ENCODE assay signal across 8 mouse cellular contexts in genomic region chr9:45905196-45905595, GRCm38 (mm10). TPM values are rescaled to one million over a fixed set of nuclear protein-coding genes. Genes with fewer than 3 reads are reported as not detected.
DNase-seq lines count a peak whose midpoint lies in the region; ATAC-seq and TF ChIP-seq lines count a peak whose summit lies in the region.

No protein-coding gene starts in this region.

- peaks cover 8% of the 10 kb centered on the region; the same call in 1 of the 2 replicates for H3K36me3 ChIP-seq in neural tube, embryonic 11.5 days (ENCODE audit: control insufficient read depth, insufficient read depth, low read length)
- H3K36me3 ChIP-seq in liver, embryonic 12.5 days, result peaks cover 44% of the 10 kb centered on the region
- peaks cover 4% of the 10 kb centered on the region; the same call in 1 of the 2 replicates for H3K36me3 ChIP-seq in stomach, postnatal 0 days (ENCODE audit: control insufficient read depth, insufficient read depth, low read length)

- peak overlapping the region; percentile 99 for H3K27ac ChIP-seq in gastrocnemius, adult 2 months
- no peak overlapping the region; the same call in 1 of the 2 replicates for H3K27ac ChIP-seq in neural tube, embryonic 11.5 days (ENCODE audit: low read depth, low read length)
- H3K27ac ChIP-seq in liver, embryonic 12.5 days, result no peak overlapping the region
- no peak overlapping the region for H3K27ac ChIP-seq in stomach, postnatal 0 days (replicated peaks)

- peak overlapping the region; percentile 89 for H3K9ac ChIP-seq in neural tube, embryonic 11.5 days (ENCODE audit: low read length)
- H3K9ac ChIP-seq in liver, embryonic 12.5 days, result peak overlapping the region; percentile 98
- peak overlapping the region; percentile 94; the same call in 1 of the 2 replicates for H3K9ac ChIP-seq in stomach, postnatal 0 days (ENCODE audit: low read length)

- H3K4me3 ChIP-seq in gastrocnemius, adult 2 months, result peak overlapping the region; percentile 99
- H3K4me3 ChIP-seq in neural tube, embryonic 11.5 days (ENCODE audit: low read depth, low read length), result peak overlapping the region; percentile 95
- H3K4me3 ChIP-seq in liver, embryonic 12.5 days, result peak overlapping the region; percentile 99
- peak overlapping the region; percentile 89 for H3K4me3 ChIP-seq in stomach, postnatal 0 days (ENCODE audit: low read depth, low read length)

- peak overlapping the region; percentile 91 for H3K4me2 ChIP-seq in neural tube, embryonic 11.5 days (ENCODE audit: low read depth)
- peak overlapping the region; percentile 92 for H3K4me2 ChIP-seq in liver, embryonic 12.5 days
- peak overlapping the region; percentile 80 for H3K4me2 ChIP-seq in stomach, postnatal 0 days (replicated peaks; ENCODE audit: low read depth)

- WGBS in neural tube, embryonic 11.5 days, result 54% methylated on average over 4 of the region's 4 CpGs
- 70% methylated on average over 4 of the region's 4 CpGs for WGBS in liver, embryonic 12.5 days (ENCODE audit: insufficient replicate concordance)
- WGBS in stomach, postnatal 0 days, result 54% methylated on average over 4 of the region's 4 CpGs

- ATAC-seq in neural tube, embryonic 11.5 days (ENCODE audit: insufficient read depth, low FRiP score, low TSS enrichment), result no peak
- ATAC-seq in liver, embryonic 12.5 days, result no peak
- no peak for ATAC-seq in stomach, postnatal 0 days (ENCODE audit: low FRiP score, low TSS enrichment)
- ATAC-seq in activated CD4-positive, CD25-positive, alpha-beta regulatory T cell, adult 4 months, result no peak

- intact Hi-C loops in gastrocnemius, adult 2 months (cut with DNase I), result no loop called here
- intact Hi-C loops in gastrocnemius, postnatal 14 days (cut with DNase I; ENCODE audit: low total_unique reads), result no loop called here

- no peak for TF ChIP-seq EP300 in stomach, postnatal 0 days (optimal IDR thresholded peaks at IDR 0.05)

- no peak for DNase-seq in gastrocnemius, adult 2 months
- DNase-seq in gastrocnemius, postnatal 14 days, result no peak
- DNase-seq in neural tube, embryonic 11.5 days (ENCODE audit: low spot score), result no peak
- no peak for DNase-seq in neural tube, embryonic 10.5 days (ENCODE audit: extremely low spot score, low spot score)
- no peak for DNase-seq in stomach, postnatal 0 days (ENCODE audit: low spot score)
- no peak for DNase-seq in gastrocnemius, postnatal 4 days (ENCODE audit: low spot score in 2 of 2)

- H3K9me3 ChIP-seq in neural tube, embryonic 11.5 days (ENCODE audit: control insufficient read depth, low read length), result no peaks in the 10 kb centered on the region
- no peaks in the 10 kb centered on the region for H3K9me3 ChIP-seq in liver, embryonic 12.5 days (replicated peaks)
- no peaks in the 10 kb centered on the region for H3K9me3 ChIP-seq in stomach, postnatal 0 days (ENCODE audit: control insufficient read depth, low read length)

- H3K4me1 ChIP-seq in neural tube, embryonic 11.5 days (ENCODE audit: control insufficient read depth, insufficient read depth, low read length), result peaks cover 14% of the 10 kb centered on the region
- H3K4me1 ChIP-seq in liver, embryonic 12.5 days, result peaks cover 27% of the 10 kb centered on the region
- H3K4me1 ChIP-seq in stomach, postnatal 0 days (replicated peaks; ENCODE audit: control insufficient read depth, insufficient read depth), result no peaks in the 10 kb centered on the region; the same call in 1 of the 2 replicates

- no peaks in the 10 kb centered on the region for H3K27me3 ChIP-seq in neural tube, embryonic 11.5 days (ENCODE audit: control insufficient read depth, insufficient read depth, low read length)
- H3K27me3 ChIP-seq in liver, embryonic 12.5 days (replicated peaks), result no peaks in the 10 kb centered on the region
- H3K27me3 ChIP-seq in stomach, postnatal 0 days (ENCODE audit: control insufficient read depth, insufficient read depth, low read length), result no peaks in the 10 kb centered on the region

- TF ChIP-seq CTCF in gastrocnemius, adult 2 months (IDR thresholded peaks at IDR 0.05), result no peak
- no peak for TF ChIP-seq CTCF in stomach, postnatal 0 days (IDR thresholded peaks at IDR 0.05; ENCODE audit: low read depth)

RNA-seq across cellular contexts. Expression of gene Pcsk7, which starts 1.1 kb away (rescaled TPM):
- 10 to 100 TPM in 1 of 2 experiments, 1 to 10 TPM in 1; 9.3 to 12.3 TPM for total RNA-seq in gastrocnemius, adult 2 months (2021)
- 10 to 100 TPM; 13.7 to 13.9 TPM for total RNA-seq in gastrocnemius, postnatal 14 days (2021)
- polyA plus RNA-seq in neural tube, embryonic 11.5 days (2014; fragmentation: Nextera tagmentation; extraction: Ambion mirVana), result 17.6 and 18.1 TPM in 2 replicates
- polyA plus RNA-seq in liver, embryonic 12.5 days (2016; fragmentation: Nextera tagmentation; extraction: Ambion mirVana), result 9.8 and 10.6 TPM in 2 replicates
- polyA plus RNA-seq in stomach, postnatal 0 days (2015; fragmentation: Nextera tagmentation; extraction: Ambion mirVana), result 17.8 and 19.7 TPM in 2 replicates
- 10 to 100 TPM; 13.9 to 18.5 TPM for polyA plus RNA-seq in activated CD4-positive, CD25-positive, alpha-beta regulatory T cell, adult 4 months (2017; shearing (Covaris generic))
- total RNA-seq in gastrocnemius, postnatal 4 days (2021), result 10 to 100 TPM; 19.4 to 23.1 TPM

RNA-seq across cellular contexts. Expression of gene Rnf214, which starts 1.5 kb away (rescaled TPM):
- total RNA-seq in gastrocnemius, adult 2 months (2021), result 10 to 100 TPM; 25.3 to 31.0 TPM
- 10 to 100 TPM; 21.2 to 25.9 TPM for total RNA-seq in gastrocnemius, postnatal 14 days (2021)
- 71.6 and 76.3 TPM in 2 replicates for polyA plus RNA-seq in neural tube, embryonic 11.5 days (2014; fragmentation: Nextera tagmentation; extraction: Ambion mirVana)
- polyA plus RNA-seq in liver, embryonic 12.5 days (2016; fragmentation: Nextera tagmentation; extraction: Ambion mirVana), result 17.5 and 24.0 TPM in 2 replicates
- polyA plus RNA-seq in stomach, postnatal 0 days (2015; fragmentation: Nextera tagmentation; extraction: Ambion mirVana), result 18.9 and 22.3 TPM in 2 replicates
- polyA plus RNA-seq in activated CD4-positive, CD25-positive, alpha-beta regulatory T cell, adult 4 months (2017; shearing (Covaris generic)), result 10 to 100 TPM; 26.5 to 29.6 TPM
- total RNA-seq in gastrocnemius, postnatal 4 days (2021), result 10 to 100 TPM; 39.3 TPM

RNA-seq across cellular contexts. Expression of gene Tagln, which starts 30.7 kb away (rescaled TPM):
- total RNA-seq in gastrocnemius, adult 2 months (2021), result 10 to 100 TPM; 38.5 to 49.2 TPM
- total RNA-seq in gastrocnemius, postnatal 14 days (2021), result 10 to 100 TPM; 43.4 to 64.7 TPM
- polyA plus RNA-seq in neural tube, embryonic 11.5 days (2014; fragmentation: Nextera tagmentation; extraction: Ambion mirVana), result 13.5 and 19.2 TPM in 2 replicates
- 9.2 and 11.0 TPM in 2 replicates for polyA plus RNA-seq in liver, embryonic 12.5 days (2016; fragmentation: Nextera tagmentation; extraction: Ambion mirVana)
- polyA plus RNA-seq in stomach, postnatal 0 days (2015; fragmentation: Nextera tagmentation; extraction: Ambion mirVana), result 881 and 1,168 TPM in 2 replicates
- polyA plus RNA-seq in activated CD4-positive, CD25-positive, alpha-beta regulatory T cell, adult 4 months (2017; shearing (Covaris generic)), result 1 to 10 TPM in 1 of 2 experiments, under 1 TPM in 1; 0.66 to 1.1 TPM
- 100 to 1,000 TPM in 1 of 2 experiments, 10 to 100 TPM in 1; 79.2 to 103 TPM for total RNA-seq in gastrocnemius, postnatal 4 days (2021)

RNA-seq across cellular contexts. Expression of gene Sidt2, which starts 49.9 kb away (rescaled TPM):
- 10 to 100 TPM; 66.2 to 72.2 TPM for total RNA-seq in gastrocnemius, adult 2 months (2021)
- 10 to 100 TPM; 53.8 to 60.0 TPM for total RNA-seq in gastrocnemius, postnatal 14 days (2021)
- polyA plus RNA-seq in neural tube, embryonic 11.5 days (2014; fragmentation: Nextera tagmentation; extraction: Ambion mirVana), result 28.7 and 34.7 TPM in 2 replicates
- polyA plus RNA-seq in liver, embryonic 12.5 days (2016; fragmentation: Nextera tagmentation; extraction: Ambion mirVana), result 31.5 and 33.3 TPM in 2 replicates
- 41.0 and 46.1 TPM in 2 replicates for polyA plus RNA-seq in stomach, postnatal 0 days (2015; fragmentation: Nextera tagmentation; extraction: Ambion mirVana)
- 10 to 100 TPM; 36.5 to 43.0 TPM for polyA plus RNA-seq in activated CD4-positive, CD25-positive, alpha-beta regulatory T cell, adult 4 months (2017; shearing (Covaris generic))
- total RNA-seq in gastrocnemius, postnatal 4 days (2021), result 10 to 100 TPM; 61.5 to 65.5 TPM

Comparison
In these comparisons a context has a peak if more than half of its experiments do, and no peak if none do; other contexts are left out.
1. RNA of gene Tagln, which starts 30.7 kb away (polyA plus RNA-seq): 881 to 1,168 TPM in stomach, postnatal 0 days; 13.5 to 19.2 TPM in neural tube, embryonic 11.5 days, 9.2 to 11.0 TPM in liver, embryonic 12.5 days and 0.66 to 1.1 TPM in activated CD4-positive, CD25-positive, alpha-beta regulatory T cell, adult 4 months; every median in the first group is over 10 times any median in the second.
2. Peak in every context shown above with its lines, with median percentiles within 50 percentile points of each other: H3K4me3 ChIP-seq, H3K4me2 ChIP-seq and H3K9ac ChIP-seq.